Mouse (Mus musculus) left cerebral cortex, adult 18-20 months (tissue): ENCODE measurements around the gene 2610507B11Rik. TPM values are rescaled to one million over a fixed set of nuclear protein-coding genes. Genes with fewer than 3 reads are reported as not detected.
"Not testable (repeated sequence)": the region's sequence is repeated elsewhere in the genome, so short reads cannot be mapped to it uniquely, and the experiment has no call there.

Source experiments
- DNase-seq, 2 experiments: peaks; one replicate each; pipeline ENCODE4 v3.0.0; 2021 to 2022; ENCODE audit warnings: low spot score in 2 of 2, mixed read lengths in 1 of 2
- long read RNA-seq, 2 experiments: library from polyadenylated mRNA; stranded (forward); transcript quantifications; one replicate each; pipeline ENCODE4 v2.0.0; 2021
- total RNA-seq, 2 experiments: library from RNA; stranded (reverse); gene quantifications; 2 replicates each; pipeline ENCODE4 v1.2.3; 2021

Gene 2610507B11Rik
- 100 to 1,000 TPM; 165 to 170 TPM for total RNA-seq
- long read RNA-seq, experiment 1, full-length matches to known transcripts = 30 of 77 reads
- long read RNA-seq, experiment 1, partial matches to known transcripts = 40 of 77 reads
- long read RNA-seq, experiment 1, other reads (novel, unspliced or antisense) = 7 of 77 reads
- long read RNA-seq, experiment 2, full-length matches to known transcripts = 17 of 49 reads
- long read RNA-seq, experiment 2, partial matches to known transcripts = 23 of 49 reads
- long read RNA-seq, experiment 2, other reads (novel, unspliced or antisense) = 9 of 49 reads

GRCm38 (mm10) chr11:78261380-78262352 is at the start of gene 2610507B11Rik:
2610507B11Rik (plus strand) TSS chr11:78261752.
- peak; percentile 85 to 93 for DNase-seq

DNA sequence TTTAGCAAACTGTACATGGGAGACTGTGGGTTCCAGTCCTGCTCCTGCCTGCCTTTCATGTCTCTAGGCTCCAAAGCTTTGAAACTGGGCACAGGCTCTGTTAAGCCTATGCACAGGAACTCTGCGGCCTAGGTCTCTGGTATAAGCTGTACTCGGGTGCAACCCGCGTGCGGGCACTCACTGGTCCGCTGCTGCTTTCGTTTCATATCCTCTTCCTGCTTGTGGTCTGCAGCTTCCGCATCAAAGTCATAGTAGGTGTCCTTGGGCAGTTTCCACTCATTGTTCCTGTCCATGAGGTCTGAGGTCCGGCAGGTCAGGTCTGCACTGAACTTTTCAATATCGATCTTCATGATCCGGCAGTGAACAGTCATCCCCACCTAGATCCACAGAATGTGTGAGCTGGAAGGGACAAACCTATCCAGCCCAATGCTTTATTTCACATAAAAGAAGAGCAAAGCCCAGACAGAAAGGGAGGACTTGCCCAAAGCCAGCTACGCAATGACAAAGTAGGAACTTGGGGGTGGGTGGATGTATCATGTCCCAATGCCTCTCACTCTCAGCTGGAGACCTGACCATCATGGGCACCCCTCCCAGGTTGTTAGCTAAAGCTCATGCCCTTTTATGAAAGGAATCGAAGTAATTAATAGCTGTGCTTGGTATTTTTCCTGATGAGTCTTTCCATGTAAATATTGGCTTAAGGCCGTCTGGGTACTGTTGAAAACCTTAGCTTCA is 48.3 kb upstream of the 2610507B11Rik start:
- no peak for DNase-seq

DNA sequence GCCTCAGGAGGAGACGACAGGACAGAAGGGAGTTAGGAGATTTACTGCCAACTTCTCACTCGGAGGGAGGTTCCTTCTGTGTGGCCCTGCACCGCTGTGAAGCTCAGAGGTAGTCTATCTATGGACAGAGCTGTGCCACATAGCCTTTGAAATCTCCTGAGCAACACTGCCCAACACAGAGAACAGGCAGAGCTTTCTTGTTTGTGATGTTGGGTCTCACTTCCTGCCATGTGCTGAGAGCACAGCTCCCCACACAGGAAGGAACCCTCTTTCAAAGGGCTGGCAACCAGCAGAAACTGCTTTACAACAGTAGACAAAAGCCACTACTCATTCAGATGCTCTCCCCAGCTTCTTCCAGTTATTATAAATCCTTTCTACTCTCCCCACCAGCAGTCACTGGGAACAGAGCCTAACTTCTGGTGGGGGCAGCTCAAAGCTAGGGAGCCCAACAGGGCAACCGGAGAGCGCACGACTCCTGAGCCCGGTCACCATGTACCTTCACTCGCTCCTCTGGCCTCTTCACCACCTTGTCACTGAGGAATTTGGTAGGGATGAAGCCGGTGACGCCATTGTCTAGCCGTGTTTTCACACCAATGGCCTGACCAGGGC is 45.7 kb upstream of the 2610507B11Rik start:
- no peak for DNase-seq

- no peak for DNase-seq
These were observed 38.0 kb upstream of the 2610507B11Rik start for GRCm38 (mm10) chr11:78223586-78223985.

- DNase-seq = no peak
These were observed 30.0 kb upstream of the 2610507B11Rik start for GRCm38 (mm10) chr11:78231518-78231917.

DNA sequence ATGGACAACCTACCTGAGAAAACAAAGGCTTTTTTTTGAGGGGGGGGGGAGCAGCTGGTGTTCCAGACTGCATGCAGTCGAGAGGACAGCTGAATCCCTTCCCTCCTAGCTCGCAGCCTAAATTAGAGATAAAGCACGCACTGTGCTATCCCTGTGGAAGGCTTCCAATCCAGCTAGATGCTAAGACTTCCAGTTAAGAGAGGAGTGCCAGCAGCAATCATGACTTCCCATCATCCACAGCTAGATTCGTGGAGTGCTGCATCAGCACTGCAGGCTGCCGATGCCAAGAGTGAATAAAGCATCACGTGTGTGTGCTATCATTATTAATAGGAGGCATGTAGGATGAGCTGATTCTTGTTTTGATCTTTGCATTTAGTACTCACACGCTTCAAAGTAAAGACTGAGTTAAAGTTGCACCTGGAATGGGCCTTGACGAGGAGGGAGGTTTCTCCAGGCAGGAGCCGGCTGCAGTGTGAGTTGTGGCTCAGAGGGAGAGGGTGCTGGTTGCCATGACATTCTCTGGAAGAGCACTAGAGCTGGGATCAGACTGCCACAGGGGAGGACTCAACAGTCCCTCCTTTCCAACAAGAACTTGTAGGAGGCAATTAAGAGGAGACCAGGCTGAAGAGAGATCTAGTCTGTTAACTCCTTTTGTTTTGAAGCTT is 21.2 kb upstream of the 2610507B11Rik start:
- DNase-seq = peak; percentile 29 to 50

GRCm38 (mm10) chr11:78245261-78245626 is 16.3 kb upstream of the 2610507B11Rik start:
- no peak for DNase-seq

DNA sequence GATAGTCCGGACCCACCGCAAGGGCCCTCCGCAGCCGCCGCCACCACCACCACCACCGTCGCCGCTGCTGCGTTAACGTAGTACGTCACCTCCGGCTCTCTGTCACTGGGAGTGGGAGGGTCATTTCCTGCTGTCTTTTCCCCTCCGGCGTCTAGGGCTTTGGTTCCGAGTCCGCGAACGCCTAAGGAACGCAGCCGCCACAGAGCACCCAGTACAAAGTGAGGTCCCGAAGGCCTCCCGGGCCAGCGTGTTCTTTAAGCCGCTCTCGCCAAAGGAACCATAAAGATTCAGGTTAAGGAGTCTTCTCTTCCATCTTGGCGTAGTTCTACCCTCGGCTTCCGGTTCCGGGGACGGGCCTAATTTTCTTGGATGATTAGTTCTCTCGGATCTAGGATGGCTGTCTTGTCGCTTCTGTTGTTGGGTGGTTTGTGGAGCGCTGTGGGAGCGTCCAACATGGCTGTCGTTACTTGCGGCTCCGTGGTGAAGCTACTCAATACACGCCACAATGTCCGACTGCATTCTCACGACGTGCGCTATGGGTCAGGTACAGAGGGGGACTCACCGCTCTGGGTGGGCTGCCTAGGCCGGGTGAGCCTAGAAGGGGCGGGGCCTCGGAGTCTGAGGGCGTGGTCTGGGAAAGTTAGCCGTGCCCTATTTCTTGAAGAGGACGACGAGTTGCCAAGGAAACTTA is 15.8 kb upstream of the 2610507B11Rik start, which contains the start of the genes Sdf2 and Supt6:
Gene Sdf2 (plus strand): TSS at position 120 of the 691 bp plus-strand sequence.
Gene Supt6 (minus strand): TSS at position 361 of the 691 bp plus-strand sequence.
- peak; percentile 81 to 88 for DNase-seq

DNA sequence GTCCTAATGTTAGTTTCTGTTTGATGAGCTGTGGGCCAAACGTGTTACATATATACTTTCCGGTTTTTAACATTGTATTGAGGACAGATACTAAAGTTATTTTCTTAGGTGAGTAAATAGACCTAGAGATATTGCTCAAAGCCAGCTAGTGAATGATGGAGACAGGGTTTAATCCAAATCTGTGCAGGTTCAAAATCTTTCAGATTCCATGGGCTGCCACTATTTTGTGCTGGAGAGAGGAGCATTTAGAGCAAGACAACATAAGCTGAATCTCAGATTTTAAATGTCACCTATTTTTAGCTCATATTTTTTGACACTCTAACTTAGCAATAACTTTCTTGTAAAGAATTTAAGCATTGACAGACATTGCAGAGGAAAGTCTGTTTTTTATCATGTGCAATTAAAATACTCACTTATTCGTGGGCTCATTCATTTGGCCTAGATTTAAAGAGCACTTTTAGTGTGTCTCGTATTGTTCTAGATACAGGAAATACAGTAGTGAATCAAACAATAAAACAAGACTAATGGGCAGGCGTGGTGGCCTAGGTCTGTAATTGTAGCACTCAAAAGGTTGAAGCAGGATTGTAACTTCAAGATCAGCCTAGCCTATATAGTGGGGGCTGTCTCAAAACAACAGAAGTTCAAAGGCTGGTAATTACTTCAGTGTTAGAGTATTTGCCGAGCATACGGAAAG is 15.1 kb upstream of the 2610507B11Rik start:
- no peak for DNase-seq

GRCm38 (mm10) chr11:78247012-78247348 is 14.6 kb upstream of the 2610507B11Rik start:
- no peak for DNase-seq

GRCm38 (mm10) chr11:78247727-78248140 is 13.8 kb upstream of the 2610507B11Rik start:
- DNase-seq = no peak

DNA sequence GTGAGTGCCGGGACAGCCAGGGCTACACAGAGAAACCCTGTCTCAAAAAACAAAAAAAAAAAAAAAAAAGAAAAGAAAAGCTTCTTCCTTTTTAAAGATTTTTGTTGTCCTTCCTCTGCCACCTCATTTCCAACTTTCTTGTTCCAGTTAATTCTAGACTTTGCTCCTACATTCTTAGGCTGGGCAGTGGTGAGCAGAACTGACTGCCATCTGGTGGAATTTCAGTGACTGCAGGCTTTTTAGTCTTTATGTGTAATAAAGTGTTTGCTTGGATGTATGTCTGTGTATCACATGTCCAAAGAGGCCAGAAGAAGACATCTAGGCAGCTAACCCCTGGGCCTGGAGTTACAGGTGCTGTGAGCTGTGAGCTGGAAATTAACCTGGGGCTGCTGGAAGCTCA is 4.9 kb upstream of the 2610507B11Rik start:
- no peak for DNase-seq

DNA sequence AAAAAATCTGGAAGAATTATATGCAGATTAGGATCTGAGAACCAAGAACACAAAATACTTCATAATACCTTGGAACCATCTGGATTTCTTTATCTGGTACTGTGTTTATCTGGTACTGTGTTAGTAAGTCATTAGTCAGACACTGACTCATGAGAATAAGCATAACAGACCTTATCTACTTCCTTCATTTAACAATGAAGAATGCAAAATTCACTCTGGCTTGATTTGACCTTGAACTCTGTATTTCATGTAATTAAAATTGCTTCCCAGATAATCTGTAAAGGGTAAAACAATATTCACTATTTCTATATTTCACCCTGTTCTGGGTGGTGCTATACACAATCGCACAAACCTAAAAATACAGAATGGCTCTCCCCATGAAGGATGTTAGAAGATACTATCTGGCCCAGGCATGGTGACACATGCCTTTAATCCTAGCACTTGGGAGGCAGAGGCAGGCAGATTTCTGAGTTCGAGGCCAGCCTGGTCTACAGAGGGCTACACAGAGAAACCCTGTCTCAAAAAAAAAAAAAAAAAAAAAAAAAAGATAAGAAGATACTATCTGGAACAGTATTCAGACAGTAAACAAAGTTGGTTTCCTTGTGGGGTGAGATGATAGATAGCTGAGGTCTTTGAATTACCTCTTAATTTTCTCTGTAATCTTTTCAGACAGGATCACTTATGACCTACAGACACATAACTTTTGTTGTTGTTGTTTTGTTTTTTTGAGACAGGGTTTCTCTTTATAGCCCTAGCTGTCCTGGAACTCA is 878 bp upstream of the 2610507B11Rik start:
- no peak for DNase-seq

GRCm38 (mm10) chr11:78262550-78262949 is 998 bp downstream of the 2610507B11Rik start:
- DNase-seq = peak; percentile 18 to 38

GRCm38 (mm10) chr11:78265571-78265970 is 4.0 kb downstream of the 2610507B11Rik start:
- no peak for DNase-seq

DNA sequence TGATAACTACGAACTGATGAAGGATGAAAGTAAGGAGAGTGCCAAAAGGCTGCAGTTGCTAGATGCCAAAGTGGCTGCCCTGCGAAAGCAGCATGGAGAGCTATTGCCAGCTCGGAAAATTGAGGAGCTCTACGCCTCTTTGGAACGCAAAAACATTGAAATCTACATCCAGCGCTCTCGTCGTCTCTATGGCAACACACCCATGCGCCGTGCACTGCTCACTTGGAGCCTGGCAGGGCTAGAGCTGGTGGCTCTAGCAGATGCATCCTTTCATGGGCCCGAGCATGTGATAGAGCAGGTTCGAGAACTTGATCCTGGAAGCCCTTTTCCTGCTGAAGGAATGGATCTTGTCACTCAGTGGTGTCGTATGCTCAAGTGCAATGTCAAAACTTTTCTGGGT is 10.4 kb downstream of the 2610507B11Rik start:
- peak; percentile 61 to 71 for DNase-seq

- DNase-seq = no peak
These were observed 14.0 kb downstream of the 2610507B11Rik start for GRCm38 (mm10) chr11:78275596-78275995.

- not testable (repeated sequence) for DNase-seq
These were observed 14.6 kb downstream of the 2610507B11Rik start for GRCm38 (mm10) chr11:78276169-78276568.
